Mouse (Mus musculus): ENCODE measurements around the gene Gm9803. TPM values are rescaled to one million over a fixed set of nuclear protein-coding genes. Genes with fewer than 3 reads are reported as not detected.

Gene Gm9803
- total and polyA plus RNA-seq, 2 experiments from 2014 or later, result 6.6 to 26.9 TPM

- H3K4me3 ChIP-seq (ENCODE audit: low read depth, low read length), result no peak overlapping the region
- ATAC-seq (ENCODE audit: insufficient read depth, low read depth), result no peak
- no peaks in the 10 kb centered on the region for H3K9me3 ChIP-seq (replicated peaks; ENCODE audit: control insufficient read depth, low read length)
- H3K36me3 ChIP-seq (replicated peaks; ENCODE audit: control insufficient read depth, insufficient read depth, low read length), result no peaks in the 10 kb centered on the region
- 31% methylated on average over 2 of the region's 2 CpGs for WGBS
- no peaks in the 10 kb centered on the region for H3K27me3 ChIP-seq (ENCODE audit: control insufficient read depth, insufficient read depth, low read length)
- H3K4me1 ChIP-seq (ENCODE audit: control insufficient read depth, insufficient read depth), result no peaks in the 10 kb centered on the region
- TF ChIP-seq EP300 (IDR thresholded peaks at IDR 0.05; ENCODE audit: low read depth), result no peak
- TF ChIP-seq CTCF (IDR thresholded peaks at IDR 0.05; ENCODE audit: low read depth), result 0 out of 2 replicates have a peak, but pooled peaks have one; percentile 12
- no peak overlapping the region for H3K9ac ChIP-seq (replicated peaks; ENCODE audit: low read depth, low read length)
- no peak overlapping the region for H3K27ac ChIP-seq (ENCODE audit: low read depth)
- H3K4me2 ChIP-seq (ENCODE audit: low read depth, low read length), result no peak overlapping the region
- DNase-seq (ENCODE audit: low spot score), result no peak
Observed at GRCm38 (mm10) chr10:43560765-43561164, 36.9 kb downstream of the Gm9803 start.

GRCm38 (mm10) chr10:43561311-43561710 is 37.4 kb downstream of the Gm9803 start:
- Histone ChIP-seq H3K27ac (ENCODE audit: low read depth) (no peak overlapping the region), H3K27me3 (ENCODE audit: control insufficient read depth, insufficient read depth, low read length) (no peaks in the 10 kb centered on the region), H3K4me2 (ENCODE audit: low read depth, low read length) (no peak overlapping the region), H3K4me1 (ENCODE audit: control insufficient read depth, insufficient read depth) (no peaks in the 10 kb centered on the region), H3K4me3 (ENCODE audit: low read depth, low read length) (no peak overlapping the region), H3K36me3 (replicated peaks; ENCODE audit: control insufficient read depth, insufficient read depth, low read length) (no peaks in the 10 kb centered on the region), H3K9ac (replicated peaks; ENCODE audit: low read depth, low read length) (no peak overlapping the region), H3K9me3 (replicated peaks; ENCODE audit: control insufficient read depth, low read length) (no peaks in the 10 kb centered on the region)
- no peak for TF ChIP-seq CTCF (IDR thresholded peaks at IDR 0.05; ENCODE audit: low read depth)
- TF ChIP-seq EP300 (IDR thresholded peaks at IDR 0.05; ENCODE audit: low read depth), result no peak
- no peak for DNase-seq (ENCODE audit: low spot score)
- 98% methylated on average over 2 of the region's 2 CpGs for WGBS
- ATAC-seq (ENCODE audit: insufficient read depth, low read depth), result no peak

Other genes with a start within 250 kb of the Gm9803 start
- 9.6 and 12.6 TPM in 2 replicates for gene Bend3, start 45.3 kb upstream of the Gm9803 start, total RNA-seq (2014; rRNA removed; ENCODE audit: low replicate concordance)
- 1.1 and 1.2 TPM in 2 replicates for gene Bend3, start 45.3 kb upstream of the Gm9803 start, polyA plus RNA-seq (2015; fragmentation: Nextera tagmentation; extraction: Ambion mirVana)
- 30.7 and 43.0 TPM in 2 replicates for gene 1700021F05Rik, start 16.9 kb downstream of the Gm9803 start, total RNA-seq (2014; rRNA removed; ENCODE audit: low replicate concordance)
- 129 and 133 TPM in 2 replicates for gene 1700021F05Rik, start 16.9 kb downstream of the Gm9803 start, polyA plus RNA-seq (2015; fragmentation: Nextera tagmentation; extraction: Ambion mirVana)
- gene Cd24a, start 54.2 kb downstream of the Gm9803 start, total RNA-seq (2014; rRNA removed; ENCODE audit: low replicate concordance), result 44.3 and 62.2 TPM in 2 replicates
- gene Cd24a, start 54.2 kb downstream of the Gm9803 start, polyA plus RNA-seq (2015; fragmentation: Nextera tagmentation; extraction: Ambion mirVana), result 32.9 and 33.7 TPM in 2 replicates